ENCODE assay signal across 8 mouse cellular contexts in genomic region chr11:69801379-69801977, GRCm38 (mm10). TPM values are rescaled to one million over a fixed set of nuclear protein-coding genes. Genes with fewer than 3 reads are reported as not detected.
A peak's percentile ranks its signal among the peaks of the same experiment; 100 is the strongest.
DNase-seq lines count a peak whose midpoint lies in the region; ATAC-seq and TF ChIP-seq lines count a peak whose summit lies in the region.

Gene Fgf11 (minus strand): TSS chr11:69801857.

- TF ChIP-seq EP300 in liver, postnatal 0 days (IDR thresholded peaks at IDR 0.05; ENCODE audit: low read depth), result no peak

- no peaks in the 10 kb centered on the region for H3K9me3 ChIP-seq in intestine, embryonic 14.5 days (ENCODE audit: control insufficient read depth, low read length)
- no peaks in the 10 kb centered on the region for H3K9me3 ChIP-seq in liver, postnatal 0 days (ENCODE audit: low read length)

- peak within 1 kb of the TSS; percentile 32; the same call in 1 of the 2 replicates for H3K27ac ChIP-seq in spleen, adult 2 months (ENCODE audit: insufficient read depth, low read length)
- peak within 1 kb of the TSS; percentile 19; the same call in 1 of the 2 replicates for H3K27ac ChIP-seq in intestine, embryonic 14.5 days (ENCODE audit: low read depth)
- H3K27ac ChIP-seq in liver, postnatal 0 days (ENCODE audit: low read depth), result no peak within 1 kb of the TSS

- peak; percentile 12 for DNase-seq in embryo, embryonic 11 days
- DNase-seq in embryo, embryonic 9.5 days (ENCODE audit: extremely low spot score), result no peak
- DNase-seq in spleen, adult 2 months (ENCODE audit: low read depth in 1 of 2, low spot score in 2 of 2), result no peak
- no peak for DNase-seq in spleen, postnatal 10 days (ENCODE audit: low spot score in 2 of 2)
- DNase-seq in intestine, embryonic 14.5 days (ENCODE audit: low spot score), result peak; percentile 59
- DNase-seq in liver, postnatal 0 days, result no peak
- no peak for DNase-seq in spleen, adult 12 weeks (ENCODE audit: low spot score)
- DNase-seq in c-Kit-positive CD71-positive TER-119-positive erythroid progenitor cells, embryonic 14.5 days (ENCODE audit: low spot score), result no peak

- peaks cover 38% of the 10 kb centered on the region for H3K4me1 ChIP-seq in spleen, adult 2 months (ENCODE audit: control insufficient read depth, insufficient read depth, insufficient read length)
- peaks cover 44% of the 10 kb centered on the region for H3K4me1 ChIP-seq in intestine, embryonic 14.5 days (replicated peaks; ENCODE audit: control insufficient read depth, insufficient read depth, low read length)
- peaks cover 42% of the 10 kb centered on the region for H3K4me1 ChIP-seq in liver, postnatal 0 days (ENCODE audit: insufficient read depth)

- H3K9ac ChIP-seq in intestine, embryonic 14.5 days (ENCODE audit: low read length), result peak within 1 kb of the TSS; percentile 48
- H3K9ac ChIP-seq in liver, postnatal 0 days (replicated peaks), result peak within 1 kb of the TSS; percentile 24

- ATAC-seq in intestine, embryonic 14.5 days (replicated peaks; ENCODE audit: low FRiP score, low TSS enrichment, low read depth), result no peak
- ATAC-seq in liver, postnatal 0 days, result no peak

- no peak for TF ChIP-seq POLR2A in spleen, adult 2 months (IDR thresholded peaks at IDR 0.05; ENCODE audit: low read depth, low read length)

- H3K27me3 ChIP-seq in spleen, adult 2 months (ENCODE audit: control insufficient read depth, insufficient read depth, low read length), result peaks cover 28% of the 10 kb centered on the region
- H3K27me3 ChIP-seq in intestine, embryonic 14.5 days (replicated peaks; ENCODE audit: control insufficient read depth, insufficient read depth, low read length), result peaks cover 38% of the 10 kb centered on the region
- H3K27me3 ChIP-seq in liver, postnatal 0 days (ENCODE audit: insufficient read depth, low read length), result peaks cover 77% of the 10 kb centered on the region

- WGBS in spleen, adult 2 months, result 8% methylated on average over 33 of the region's 33 CpGs
- under 1% methylated on average over 33 of the region's 33 CpGs for WGBS in intestine, embryonic 14.5 days
- 4% methylated on average over 28 of the region's 33 CpGs for WGBS in liver, postnatal 0 days (ENCODE audit: insufficient replicate concordance)

- H3K4me2 ChIP-seq in intestine, embryonic 14.5 days (ENCODE audit: low read length), result peak within 1 kb of the TSS; percentile 82
- H3K4me2 ChIP-seq in liver, postnatal 0 days (ENCODE audit: low read depth, low read length), result peak within 1 kb of the TSS; percentile 87

- H3K36me3 ChIP-seq in spleen, adult 2 months (ENCODE audit: control insufficient read depth, insufficient read depth, low read length), result no peaks in the 10 kb centered on the region
- H3K36me3 ChIP-seq in intestine, embryonic 14.5 days (ENCODE audit: control insufficient read depth, insufficient read depth, low read length), result no peaks in the 10 kb centered on the region
- H3K36me3 ChIP-seq in liver, postnatal 0 days (replicated peaks; ENCODE audit: insufficient read depth, low read length), result no peaks in the 10 kb centered on the region

- no peak for TF ChIP-seq CTCF in spleen, adult 2 months (IDR thresholded peaks at IDR 0.05; ENCODE audit: extremely low read depth, insufficient read depth, insufficient read length, insufficient replicate concordance)
- no peak for TF ChIP-seq CTCF in liver, postnatal 0 days (IDR thresholded peaks at IDR 0.05; ENCODE audit: low read depth)

- peak within 1 kb of the TSS; percentile 56; the same call in 1 of the 2 replicates for H3K4me3 ChIP-seq in spleen, adult 2 months (ENCODE audit: extremely low read depth, insufficient read depth, insufficient read length)
- H3K4me3 ChIP-seq in intestine, embryonic 14.5 days (ENCODE audit: low read depth, low read length), result peak within 1 kb of the TSS; percentile 58
- peak within 1 kb of the TSS; percentile 54 for H3K4me3 ChIP-seq in liver, postnatal 0 days (ENCODE audit: low read depth, low read length)

RNA-seq across cellular contexts. Expression of gene Fgf11, which starts in this region (rescaled TPM):
- 1.1 and 1.2 TPM in 2 replicates for polyA plus RNA-seq in spleen, adult 2 months (2012; rRNA removed)
- polyA plus RNA-seq in intestine, embryonic 14.5 days (2014; fragmentation: Nextera tagmentation; extraction: Ambion mirVana), result 1.1 and 1.4 TPM in 2 replicates
- 0.04 and 0.07 TPM in 2 replicates for polyA plus RNA-seq in liver, postnatal 0 days (2015; fragmentation: Nextera tagmentation; extraction: Ambion mirVana)

Comparison
In these comparisons a context has a peak if more than half of its experiments do, and no peak if none do; other contexts are left out.
1. DNase-seq: peak in embryo, embryonic 11 days (single experiment) and intestine, embryonic 14.5 days (single experiment); none in embryo, embryonic 9.5 days (single experiment), spleen, adult 2 months (0 of 2), spleen, postnatal 10 days (0 of 2), liver, postnatal 0 days (single experiment), spleen, adult 12 weeks (single experiment) and c-Kit-positive CD71-positive TER-119-positive erythroid progenitor cells, embryonic 14.5 days (single experiment).
2. Peak in every context shown above with its lines, with median percentiles within 50 percentile points of each other: H3K4me3 ChIP-seq.